Mouse (Mus musculus) left cerebral cortex, postnatal 36 days (tissue): ENCODE data around the gene Sv2a. TPM values are rescaled to one million over a fixed set of nuclear protein-coding genes. Genes with fewer than 3 reads are reported as not detected.
A peak's percentile ranks its signal among the peaks of the same experiment; 100 is the strongest.
"Not testable (repeated sequence)": the region's sequence is repeated elsewhere in the genome, so short reads cannot be mapped to it uniquely, and the experiment has no call there.

Experiments used
- DNase-seq, 2 experiments: peaks; one replicate each; pipeline ENCODE4 v3.0.0; 2021 to 2022; ENCODE audit warnings: low spot score in 2 of 2, mixed read lengths in 1 of 2
- intact Hi-C: fragments of 180-260 bp; cut with DNase I; formaldehyde crosslinking; loops from one replicate; pipeline ENCODE4 v1.15.1; 2025
- total RNA-seq, 2 experiments: library from RNA; stranded (reverse); gene quantifications; 2 replicates each; pipeline ENCODE4 v1.2.3; 2021

The Sv2a gene
- total RNA-seq, 2 experiments from 2014 or later: 399 to 446 TPM

DNA sequence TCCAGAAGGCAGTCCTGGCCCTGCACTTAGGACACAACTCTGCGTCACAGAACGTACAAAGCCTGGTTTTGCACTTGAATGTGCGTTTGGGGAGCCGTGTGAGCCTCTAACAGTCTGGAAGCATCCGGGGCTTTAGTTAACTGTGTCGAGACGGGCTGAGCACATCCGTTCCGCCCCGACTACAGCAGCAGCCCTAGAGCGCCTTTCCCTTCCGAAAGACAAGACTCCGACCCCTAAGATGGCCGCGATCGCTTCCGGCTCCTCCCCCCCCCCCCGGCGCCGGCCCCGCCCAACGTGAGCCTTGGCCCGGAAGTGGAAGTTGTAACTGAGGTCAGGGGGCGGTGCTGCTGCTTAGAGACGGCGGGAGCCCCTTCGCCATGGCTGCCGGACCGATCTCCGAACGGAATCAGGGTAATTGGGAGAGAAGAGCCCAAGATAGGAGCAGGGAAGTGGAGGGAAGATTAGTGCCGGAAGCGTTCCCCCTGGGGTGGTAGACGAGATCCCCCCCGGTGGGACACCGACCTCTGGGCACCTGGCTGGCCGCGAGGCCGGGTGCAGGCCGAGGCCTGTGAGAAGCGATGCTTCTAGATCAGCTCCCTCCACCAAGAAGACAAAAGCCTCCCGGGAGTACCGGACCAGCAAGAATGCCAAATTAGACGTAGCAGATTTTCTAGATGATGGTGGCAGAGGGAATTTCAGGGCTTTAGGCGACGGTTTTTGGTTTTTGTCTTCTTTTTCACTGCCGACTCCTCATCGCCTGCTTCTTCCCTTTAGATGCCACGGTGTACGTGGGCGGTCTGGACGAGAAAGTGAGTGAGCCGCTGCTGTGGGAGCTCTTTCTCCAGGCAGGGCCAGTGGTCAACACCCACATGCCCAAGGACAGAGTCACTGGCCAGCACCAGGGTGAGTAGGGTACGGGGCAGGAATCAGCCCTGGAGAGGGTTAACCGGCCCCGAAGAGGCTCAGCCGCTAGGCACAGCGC lies 8.5 kb upstream of the Sv2a start, which contains the start of gene Sf3b4:
Gene Sf3b4 (plus strand): TSS at position 136 of the 982 bp plus-strand sequence.
- intact Hi-C loops: no loop called here
- peak; percentile 83 to 84 for DNase-seq

DNA sequence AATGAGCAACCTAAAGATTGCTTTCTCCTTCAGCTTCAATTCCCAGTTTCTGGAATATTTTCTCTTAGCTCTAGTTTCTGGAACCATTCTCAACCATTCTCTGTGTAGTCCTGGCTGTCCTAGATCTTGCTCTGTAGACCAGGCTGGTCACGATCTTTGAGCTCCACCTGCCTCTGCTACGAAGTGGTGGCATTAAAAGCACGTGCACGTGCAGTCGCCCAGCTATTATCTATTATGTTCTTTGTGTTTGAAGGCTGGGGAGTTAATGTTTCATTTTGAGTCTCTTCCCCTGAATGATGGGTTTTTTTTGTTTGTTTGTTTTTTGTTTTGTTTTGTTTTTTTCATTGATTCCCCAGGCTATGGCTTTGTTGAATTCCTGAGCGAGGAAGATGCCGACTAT lies 7.8 kb upstream of the Sv2a start:
- DNase-seq: no peak
- intact Hi-C loops: no loop called here

DNA sequence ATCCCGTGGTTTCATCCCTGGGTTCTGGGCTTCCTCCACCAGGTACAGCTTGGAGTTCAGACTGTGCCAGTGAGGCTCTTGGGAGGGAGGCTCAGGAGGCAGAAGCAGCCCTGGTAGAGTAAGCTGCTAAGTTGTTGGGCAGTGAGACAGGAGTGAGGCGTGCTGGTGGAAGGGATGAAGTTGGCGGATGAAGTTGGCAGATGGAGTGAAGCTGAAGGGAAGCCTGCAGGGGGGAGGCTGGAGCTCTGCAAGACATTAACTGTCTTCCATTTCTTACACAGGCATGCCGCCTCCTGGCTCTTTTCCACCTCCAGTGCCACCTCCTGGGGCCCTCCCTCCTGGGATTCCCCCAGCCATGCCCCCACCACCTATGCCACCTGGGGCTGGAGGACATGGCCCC lies 6.9 kb upstream of the Sv2a start:
- DNase-seq, intact Hi-C loops: not testable (repeated sequence)

DNA sequence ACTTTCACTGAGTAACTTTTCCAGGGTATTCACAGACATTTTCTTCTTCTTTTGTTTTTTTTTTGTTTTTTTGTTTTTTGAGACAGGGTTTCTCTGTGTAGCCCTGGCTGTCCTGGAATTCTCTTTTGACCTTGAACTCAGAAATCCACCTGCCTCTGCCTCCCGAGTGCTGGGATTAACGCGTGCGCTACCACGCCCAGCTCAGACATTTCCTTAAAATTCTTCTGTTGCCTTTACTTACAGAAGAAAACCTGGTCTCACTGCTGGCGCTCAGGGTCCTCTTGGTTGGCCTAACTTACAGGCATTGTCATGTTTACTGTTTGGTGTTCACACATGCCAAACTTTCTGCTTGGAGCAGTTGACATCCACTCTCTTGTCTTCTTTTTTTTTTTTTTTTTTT lies 5.7 kb upstream of the Sv2a start:
- intact Hi-C loops: no loop called here
- DNase-seq: no peak

DNA sequence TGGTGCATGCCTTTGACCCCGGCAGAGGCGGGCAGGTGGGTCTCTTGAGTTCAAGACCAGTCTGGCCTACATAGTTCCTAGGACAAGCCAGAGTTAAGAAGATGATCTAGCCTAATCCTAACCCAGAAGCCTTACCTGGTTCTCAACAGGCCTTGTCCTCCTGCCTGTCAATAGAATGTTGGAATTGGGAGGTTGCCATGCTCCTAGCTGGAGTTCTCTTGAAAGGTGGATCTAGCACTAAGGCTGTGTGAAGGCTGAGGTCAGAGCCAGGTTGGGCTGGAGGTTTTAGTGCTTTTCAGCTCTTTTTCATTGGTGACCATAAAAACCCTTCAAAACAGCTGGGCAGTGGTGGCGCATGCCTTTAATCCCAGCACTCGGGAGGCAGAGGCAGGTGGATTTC lies 2.5 kb upstream of the Sv2a start:
- no peak for DNase-seq
- intact Hi-C loops: no loop called here

DNA sequence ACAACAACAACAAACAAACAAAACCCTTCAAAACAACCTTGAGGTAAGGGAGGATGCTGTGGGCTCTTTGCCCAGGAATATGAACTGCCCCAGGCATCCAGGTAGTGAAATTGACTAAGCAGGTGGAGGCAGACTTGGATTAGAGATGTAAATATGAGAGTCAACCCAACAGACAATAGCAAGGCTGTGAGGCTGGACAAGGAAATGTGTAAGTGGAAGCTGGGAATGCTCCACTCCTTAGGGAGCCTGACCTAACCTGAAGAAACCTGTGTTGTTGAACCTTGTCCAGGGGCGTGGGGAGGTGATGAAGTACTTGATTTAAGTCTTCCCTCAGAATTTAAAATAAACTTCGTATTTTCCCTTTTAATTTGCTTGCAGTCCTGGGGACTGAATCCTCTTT lies 2.0 kb upstream of the Sv2a start:
- intact Hi-C loops: no loop called here
- DNase-seq: no peak

DNA sequence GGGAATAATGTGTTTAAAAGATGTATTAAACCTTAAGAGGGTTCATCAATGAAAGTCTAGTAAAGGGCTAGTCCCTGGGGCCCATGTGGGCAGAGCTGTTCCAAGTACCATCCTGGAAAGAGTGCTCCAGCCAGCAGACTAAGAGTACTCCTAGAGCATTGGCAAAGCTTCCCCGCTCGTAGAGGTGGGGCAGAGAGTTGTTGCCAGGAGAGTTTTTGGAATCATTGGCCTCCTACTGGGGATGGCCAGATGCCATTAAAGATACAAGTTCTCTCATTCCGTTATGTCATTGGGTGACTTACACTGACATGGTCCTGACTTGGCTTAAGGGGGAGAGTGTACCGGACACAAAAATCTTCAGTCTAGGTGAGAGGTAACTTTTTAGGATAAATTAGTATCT lies 1.4 kb upstream of the Sv2a start:
- DNase-seq: no peak

DNA sequence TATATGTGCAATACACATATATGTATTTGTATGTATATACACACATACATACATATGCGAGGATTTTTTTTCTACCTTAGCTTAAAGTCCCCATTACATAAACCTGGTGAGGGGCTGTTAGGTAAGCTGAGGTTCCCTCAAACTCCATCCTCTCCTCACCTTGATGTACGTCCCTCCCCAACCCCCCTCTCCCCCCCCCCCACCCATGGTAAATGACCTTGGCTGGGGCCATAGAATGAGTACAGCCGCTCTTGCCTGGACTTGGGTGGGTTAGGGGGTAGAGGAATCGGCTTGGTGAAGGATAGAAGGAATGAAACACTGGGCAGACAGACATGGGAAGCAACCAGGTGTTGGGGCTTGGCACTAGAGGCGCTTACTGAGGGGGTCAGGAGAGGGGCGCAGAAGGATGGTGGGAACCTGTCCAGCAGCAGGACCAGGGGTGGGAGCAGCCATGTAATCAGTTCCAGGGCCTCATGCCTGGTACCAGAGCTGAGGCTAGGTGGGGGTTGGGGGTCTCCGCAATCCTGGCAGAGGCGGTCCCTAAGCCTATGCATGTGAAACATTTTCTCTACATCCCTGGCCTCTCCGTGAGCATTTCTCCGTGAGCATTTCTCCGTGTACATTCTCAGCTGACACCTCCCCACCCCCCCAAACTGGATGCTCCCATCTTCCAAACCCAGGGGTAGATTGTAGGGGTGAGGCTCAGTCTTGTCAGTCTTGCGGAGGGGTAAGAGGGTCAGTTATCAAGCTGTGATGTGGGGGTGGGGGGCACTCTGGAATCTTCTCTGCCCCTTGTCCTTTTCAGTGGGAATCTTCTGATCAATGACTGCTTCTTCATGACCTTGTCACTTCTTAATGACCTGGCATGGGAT lies 795 bp downstream of the Sv2a start:
- DNase-seq: peak; percentile 38 to 47
- intact Hi-C loops: no loop called here

More for the DNA sequence above, 1.4 kb upstream of the Sv2a start:
- intact Hi-C loops: no loop called here

DNA sequence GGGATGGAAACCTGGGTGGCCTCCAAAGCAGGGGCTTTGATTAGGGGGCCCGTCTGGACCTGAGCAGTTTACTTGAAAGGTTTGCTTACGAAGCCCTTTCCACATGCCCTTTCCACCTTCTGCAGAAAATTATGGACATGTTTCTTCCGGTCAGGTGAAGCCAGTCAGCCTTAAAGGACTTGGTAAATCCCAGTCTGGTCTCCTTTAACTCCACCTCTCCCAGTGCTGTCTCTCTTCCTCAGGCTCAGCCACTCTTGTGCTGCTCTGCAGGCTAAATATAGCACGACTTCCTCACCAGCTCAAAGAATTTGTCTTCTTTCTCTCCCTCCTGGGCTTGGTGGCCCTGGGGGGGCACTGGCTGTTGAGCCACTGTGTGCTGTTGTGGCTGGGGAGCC lies 1.4 kb downstream of the Sv2a start:
- intact Hi-C loops: no loop called here
- DNase-seq: peak; percentile 39 to 46

DNA sequence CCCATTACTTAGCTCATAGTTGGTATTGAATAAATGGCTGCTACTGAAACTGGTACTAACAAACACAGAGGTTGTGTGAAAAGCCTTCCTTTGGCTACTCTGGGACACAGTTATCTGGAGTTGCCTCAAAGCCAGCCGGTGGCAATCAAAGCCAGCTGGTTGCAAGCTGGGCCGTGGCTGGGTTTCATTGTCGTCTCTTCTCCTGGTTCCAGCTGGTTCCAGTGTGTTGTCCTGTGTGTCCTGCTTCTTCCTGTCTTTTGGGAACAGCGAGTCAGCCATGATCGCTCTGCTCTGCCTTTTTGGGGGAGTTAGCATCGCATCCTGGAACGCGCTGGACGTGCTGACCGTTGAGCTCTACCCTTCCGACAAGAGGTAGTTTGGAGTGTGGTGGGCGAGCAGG lies 12.0 kb downstream of the Sv2a start:
- no peak for DNase-seq
- intact Hi-C loops: no loop called here

DNA sequence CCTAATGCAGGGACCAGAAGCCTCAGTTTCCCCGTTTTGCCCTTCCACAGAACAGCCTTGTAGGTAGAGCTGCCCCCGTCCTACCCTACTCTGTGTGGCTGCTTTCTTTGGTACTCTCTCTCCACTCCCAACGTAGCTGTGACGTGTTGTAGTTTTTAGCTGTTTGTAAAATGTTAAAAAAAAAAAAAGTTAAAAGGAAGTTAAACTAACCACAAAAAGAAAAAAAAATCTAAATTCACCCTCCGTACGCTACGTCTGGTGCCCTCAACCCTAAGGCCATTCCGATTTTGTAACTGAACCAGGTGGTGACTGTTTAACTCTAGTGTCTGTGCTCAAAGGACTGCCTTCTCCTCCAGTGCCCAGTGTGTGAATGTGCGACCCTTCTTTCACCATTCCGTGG lies 14.0 kb downstream of the Sv2a start:
- intact Hi-C loops: no loop called here

DNA sequence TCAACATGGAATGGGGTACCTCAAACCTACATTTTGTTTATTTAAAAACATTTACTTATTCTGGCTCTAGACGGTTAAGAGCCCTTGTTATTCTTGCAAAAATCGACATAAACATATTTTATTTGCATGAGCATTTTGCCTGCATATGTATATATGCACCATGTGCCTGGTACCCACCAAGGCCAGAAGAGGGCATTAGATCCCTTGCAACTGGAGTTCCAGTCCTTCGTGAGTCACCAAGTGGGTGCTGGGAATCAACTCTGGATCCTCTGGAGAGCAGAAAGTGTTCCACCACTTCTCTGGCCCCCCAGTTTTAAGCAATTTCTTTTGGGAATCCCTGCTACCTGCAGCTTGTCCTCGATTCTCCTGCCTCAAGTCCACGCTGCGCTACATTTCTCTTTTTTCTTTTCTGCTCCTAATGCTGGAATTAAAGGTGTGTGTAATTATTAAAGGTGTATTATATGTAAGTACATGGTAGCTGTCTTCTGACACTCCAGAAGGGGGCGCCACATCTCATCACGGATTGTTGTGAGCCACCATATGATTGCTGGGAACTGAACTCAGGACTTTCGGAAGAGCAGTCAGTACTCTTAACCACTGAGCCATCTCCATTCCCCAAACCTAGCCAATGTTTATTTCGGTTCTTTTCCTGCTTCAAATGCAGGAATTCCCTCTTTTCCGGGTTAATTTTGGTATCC lies 14.8 kb downstream of the Sv2a start:
- intact Hi-C loops: no loop called here

More for the DNA sequence above, 14.0 kb downstream of the Sv2a start:
- no peak for DNase-seq

DNA sequence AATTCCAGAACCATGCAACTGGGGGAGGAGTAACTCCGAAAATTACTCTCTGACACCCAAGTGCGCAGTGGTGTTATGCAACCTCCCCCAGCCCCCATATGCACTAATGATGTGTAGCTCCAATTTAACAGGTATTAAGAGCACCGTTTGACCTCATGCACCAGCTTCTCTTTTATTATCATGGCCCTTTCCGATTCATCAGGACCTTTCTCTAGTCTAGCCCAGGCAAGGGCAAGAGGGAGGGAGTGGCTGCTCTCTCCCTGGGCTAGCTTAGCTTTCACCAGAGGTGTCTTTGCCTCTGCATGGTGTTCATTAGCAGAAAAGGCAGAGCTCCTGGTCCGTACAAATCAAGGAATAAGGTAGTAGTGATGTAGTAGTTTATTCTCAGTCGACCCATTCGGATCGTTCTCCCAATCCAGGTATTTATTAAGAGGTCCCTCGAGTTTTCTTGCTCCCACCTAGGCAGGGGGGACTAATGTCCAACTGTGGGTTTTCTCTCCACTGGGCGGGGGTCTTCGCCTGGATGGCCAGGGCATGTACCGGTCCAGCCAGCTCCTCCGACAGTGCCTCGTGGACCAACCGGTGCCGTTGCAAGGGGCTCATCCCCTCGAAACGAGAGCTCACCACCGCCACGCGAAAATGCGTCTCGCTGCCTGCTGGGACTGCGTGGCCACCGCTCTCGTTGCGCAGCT lies 15.6 kb downstream of the Sv2a start:
- intact Hi-C loops: no loop called here
- DNase-seq: no peak

More for the DNA sequence above, 14.8 kb downstream of the Sv2a start:
- no peak for DNase-seq

DNA sequence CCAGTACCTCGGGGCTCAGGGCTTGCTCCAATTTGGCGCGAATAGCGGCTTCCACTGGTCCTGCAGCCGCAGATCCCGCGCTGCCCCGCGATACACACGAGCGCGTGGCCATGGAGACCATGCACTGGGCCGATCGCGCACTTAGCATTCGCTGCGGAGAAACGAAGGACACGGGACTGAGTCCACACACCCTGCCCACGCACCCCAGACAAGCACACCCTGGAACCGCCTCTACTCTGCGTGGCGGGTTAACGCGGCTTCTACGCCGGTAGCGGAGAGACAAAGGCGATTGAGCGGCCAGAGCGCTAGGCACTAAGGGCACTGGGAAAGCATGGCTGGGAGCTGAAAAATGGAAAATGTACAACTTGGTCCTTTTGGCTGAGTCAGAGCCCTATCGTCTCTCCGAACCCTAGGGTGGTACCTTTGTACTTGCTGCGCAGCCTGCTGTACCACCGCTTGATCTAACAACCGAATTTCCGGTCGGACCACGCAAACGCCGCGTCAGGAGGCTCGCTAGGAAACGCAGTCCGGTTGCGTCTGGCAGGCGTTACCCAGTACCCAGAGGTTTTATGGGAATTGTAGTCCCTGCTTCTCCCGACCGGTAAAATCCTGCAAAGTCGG lies 16.3 kb downstream of the Sv2a start:
- intact Hi-C loops: no loop called here
- DNase-seq: peak; percentile 91 to 92

DNA sequence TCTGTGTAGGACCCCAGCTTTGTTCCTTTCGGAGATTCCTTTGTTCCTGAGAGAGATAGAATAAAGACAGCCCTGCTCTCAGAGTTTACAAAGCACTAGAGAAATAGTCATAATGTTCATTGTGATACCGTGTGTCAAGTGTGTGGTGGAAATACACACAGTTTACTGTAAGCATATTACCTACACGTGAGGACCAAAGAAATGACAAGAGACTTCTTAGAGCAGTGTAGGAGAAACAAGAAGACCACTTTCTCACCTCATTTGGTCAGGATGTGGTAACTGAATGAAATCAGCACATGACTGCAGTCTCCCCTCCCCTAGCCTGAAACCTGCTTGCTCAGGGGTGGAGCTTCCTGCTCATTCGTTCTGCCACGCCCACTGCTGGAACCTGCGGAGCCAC lies 17.2 kb downstream of the Sv2a start:
- no peak for DNase-seq
- intact Hi-C loops: no loop called here

DNA sequence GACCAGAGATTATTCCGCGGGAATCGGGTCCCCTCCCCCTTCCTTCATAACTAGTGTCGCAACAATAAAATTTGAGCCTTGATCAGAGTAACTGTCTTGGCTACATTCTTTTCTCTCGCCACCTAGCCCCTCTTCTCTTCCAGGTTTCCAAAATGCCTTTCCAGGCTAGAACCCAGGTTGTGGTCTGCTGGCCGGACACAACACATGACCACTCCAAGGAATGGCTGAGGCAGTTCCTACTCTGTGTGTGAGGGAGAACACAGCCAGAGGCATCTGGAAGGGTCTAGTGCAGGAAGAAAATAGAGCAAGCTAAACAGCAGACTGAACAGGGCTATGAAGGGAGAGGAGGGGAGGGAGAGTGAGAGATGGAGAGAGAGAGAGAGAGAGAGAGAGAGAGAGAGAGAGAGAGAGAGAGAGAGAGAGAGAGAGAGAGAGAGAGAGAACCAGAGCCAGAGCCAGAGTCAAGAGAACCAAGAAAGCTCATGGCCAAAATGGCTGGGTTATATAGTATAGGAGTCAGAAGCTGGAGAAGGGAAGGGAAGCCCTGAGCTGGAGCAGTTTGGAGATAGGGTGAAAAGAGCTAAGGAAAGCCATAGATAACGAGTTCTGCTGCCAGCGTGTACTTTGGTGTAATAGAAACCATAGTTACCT lies 17.8 kb downstream of the Sv2a start:
- DNase-seq, intact Hi-C loops: not testable (repeated sequence)

DNA sequence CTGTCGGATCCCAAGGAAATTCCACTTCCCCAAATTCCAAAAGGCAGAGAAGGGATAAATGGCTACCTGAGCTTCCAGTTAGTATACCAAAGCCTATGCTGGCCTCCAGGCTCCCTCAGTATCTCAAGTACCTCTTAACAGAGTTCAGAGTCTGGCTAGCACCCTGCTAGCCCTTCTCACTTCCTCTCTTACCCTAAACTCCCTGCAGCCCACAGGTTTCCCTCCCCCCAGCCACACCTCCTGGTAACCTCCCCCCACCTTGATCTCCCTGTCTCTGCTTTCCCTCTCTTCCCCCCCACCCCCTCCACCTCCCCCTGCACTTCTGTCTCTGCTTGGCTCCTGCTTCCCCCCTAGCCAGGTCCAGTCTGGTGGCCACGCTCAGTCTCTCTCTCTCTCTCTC lies 18.8 kb downstream of the Sv2a start:
- no peak for DNase-seq
- intact Hi-C loops: no loop called here

DNA sequence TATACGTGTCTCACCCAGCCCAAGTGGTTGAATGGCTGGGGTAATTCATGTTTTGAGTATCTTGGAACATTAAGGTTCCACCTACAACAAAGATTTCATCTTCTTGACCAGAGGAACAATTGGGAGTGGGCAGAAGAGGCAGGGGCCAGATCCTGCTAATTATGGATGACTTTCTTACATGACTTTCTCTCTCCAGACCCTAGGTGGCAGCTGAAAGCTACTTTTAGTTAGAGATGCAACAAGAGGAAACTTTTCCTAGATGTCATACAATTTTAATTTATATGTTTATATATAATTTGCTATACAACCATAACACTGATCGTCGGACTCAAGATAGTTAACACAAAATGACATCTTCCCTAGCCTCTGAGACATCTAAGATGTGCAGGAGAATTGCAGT lies 26.9 kb downstream of the Sv2a start:
- DNase-seq: no peak
- intact Hi-C loops: no loop called here
